Mouse (Mus musculus): ENCODE data around the gene Cs. TPM values are rescaled to one million over a fixed set of nuclear protein-coding genes. Genes with fewer than 3 reads are reported as not detected.
A peak's percentile ranks its signal among the peaks of the same experiment; 100 is the strongest.

Cs gene
- total RNA-seq (2012; rRNA removed) (161 and 187 TPM in 2 replicates), polyA plus RNA-seq (2012; ENCODE audit: insufficient read depth in 1 of 2, insufficient read length in 2 of 2, low read depth in 1 of 2, low replicate concordance in 2 of 2, missing spikeins in 1 of 2) (100 to 1,000 TPM; 133 to 256 TPM)

DNA sequence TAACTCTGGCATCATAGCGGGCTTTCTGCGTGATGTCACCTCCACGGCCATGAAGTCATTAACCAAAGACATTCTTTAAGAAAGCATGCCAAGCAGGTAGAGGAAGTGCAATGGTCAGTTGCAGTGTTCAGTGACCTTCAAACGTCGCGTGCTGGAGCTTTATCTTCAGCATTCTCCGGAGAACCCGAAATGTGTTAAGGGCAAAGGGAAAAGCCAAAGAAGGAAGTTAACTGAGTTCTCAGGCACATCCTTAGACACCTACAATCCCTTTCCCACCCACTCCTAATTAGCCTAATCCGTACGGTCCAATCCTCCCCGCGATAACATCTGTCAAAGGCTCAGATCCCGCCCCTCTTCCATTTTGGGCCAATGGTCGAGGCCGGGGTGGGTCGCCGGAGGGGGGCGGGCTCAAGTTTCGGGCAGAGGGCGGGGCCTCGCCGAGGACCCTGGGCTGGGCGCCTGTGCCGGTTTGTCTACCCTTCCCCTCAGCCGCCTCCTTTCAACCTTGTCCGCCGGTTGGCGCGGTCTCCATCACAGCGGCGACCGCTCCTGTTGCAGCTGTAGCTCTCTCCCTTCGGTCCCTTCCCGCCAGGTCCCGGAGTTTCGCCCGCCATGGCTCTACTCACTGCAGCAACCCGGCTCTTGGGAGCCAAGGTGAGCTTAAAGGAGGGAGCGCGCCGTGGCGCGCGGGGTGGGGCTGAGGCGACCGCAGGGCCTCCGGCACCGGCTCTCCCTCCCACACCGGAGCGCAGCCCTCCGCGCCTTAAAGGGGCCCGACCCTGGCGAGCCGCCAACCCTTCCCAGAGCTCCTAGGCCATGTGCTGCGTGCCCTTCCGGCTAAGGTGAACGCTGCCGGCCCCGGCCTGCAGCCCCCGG lies at the start of gene Cs:
Cs (plus strand) TSS at position 429 of the 876 bp plus-strand sequence.
- H3K27me3 ChIP-seq (ENCODE audit: control insufficient read depth in 1 of 2, insufficient read depth in 2 of 2, low read length in 2 of 2), result no peaks in the 10 kb centered on the region
- H3K4me1 ChIP-seq (ENCODE audit: control insufficient read depth in 1 of 2, insufficient read depth in 2 of 2, low read length in 2 of 2), result peaks cover 23 to 40% of the 10 kb centered on the region in 2 experiments
- TF ChIP-seq POLR2AphosphoS2 (IDR thresholded peaks at IDR 0.05; ENCODE audit: low read length), result peak; percentile 73; the same call in 1 of the 2 replicates
- TF ChIP-seq BHLHE40 (IDR thresholded peaks at IDR 0.05; ENCODE audit: borderline replicate concordance, low read depth, low read length), result peak; percentile 71; the same call in 1 of the 2 replicates
- no peak for TF ChIP-seq POLR2AphosphoS5 (IDR thresholded peaks at IDR 0.05; ENCODE audit: borderline replicate concordance, low read depth, low read length)
- no peak for TF ChIP-seq USF1 (IDR thresholded peaks at IDR 0.05; ENCODE audit: low read depth, low read length)
- TF ChIP-seq POLR2A (IDR thresholded peaks at IDR 0.05; ENCODE audit: control insufficient read depth in 1 of 2, insufficient read depth in 1 of 2, low read depth in 1 of 2, low read length in 2 of 2, poor library complexity in 1 of 2), result peak; percentile 62 to 81; a peak in 3 of 4 replicates
- TF ChIP-seq ETS1 (IDR thresholded peaks at IDR 0.05; ENCODE audit: low read depth, low read length), result peak; percentile 59
- TF ChIP-seq RAD21 (IDR thresholded peaks at IDR 0.05; ENCODE audit: low read depth, low read length), result no peak
- peak; percentile 82 for TF ChIP-seq HCFC1 (IDR thresholded peaks at IDR 0.05; ENCODE audit: low read depth, low read length)
- no peak; the same call in 1 of the 2 replicates for TF ChIP-seq ELF1 (IDR thresholded peaks at IDR 0.05; ENCODE audit: low read depth, low read length)
- TF ChIP-seq UBTF (IDR thresholded peaks at IDR 0.05; ENCODE audit: borderline replicate concordance, insufficient read depth, low read depth, low read length), result no peak
- 0 out of 2 replicates have a peak, but pooled peaks have one; percentile 6 for TF ChIP-seq NRF1 (IDR thresholded peaks at IDR 0.05; ENCODE audit: insufficient read depth, low read depth, low read length, poor library complexity, severe bottlenecking)
- TF ChIP-seq ZKSCAN1 (IDR thresholded peaks at IDR 0.05; ENCODE audit: low read depth, low read length), result no peak
- TF ChIP-seq MYB (IDR thresholded peaks at IDR 0.05; ENCODE audit: low read depth, low read length), result no peak
- TF ChIP-seq MAX (IDR thresholded peaks at IDR 0.05; ENCODE audit: low read length), result peak; percentile 90
- no peak for TF ChIP-seq MAFK (IDR thresholded peaks at IDR 0.05; ENCODE audit: borderline replicate concordance, low read depth, low read length)
- TF ChIP-seq CTCF (IDR thresholded peaks at IDR 0.05 in 2 of 3, conservative IDR thresholded peaks at IDR 0.05 in 1 of 3; ENCODE audit: control insufficient read depth in 1 of 3, insufficient read depth in 1 of 3, low read depth in 2 of 3, low read length in 3 of 3, poor library complexity in 1 of 3, severe bottlenecking in 1 of 3), result no peak
- peak; percentile 91 for TF ChIP-seq MYC (IDR thresholded peaks at IDR 0.05; ENCODE audit: low read depth, low read length)
- peak; percentile 89 for TF ChIP-seq NELFE (IDR thresholded peaks at IDR 0.05; ENCODE audit: low read depth, low read length)
- TF ChIP-seq ZNF384 (IDR thresholded peaks at IDR 0.05; ENCODE audit: low read depth, low read length), result no peak
- no peak for TF ChIP-seq RCOR1 (IDR thresholded peaks at IDR 0.05; ENCODE audit: low read depth, low read length)
- no peak for TF ChIP-seq USF2 (IDR thresholded peaks at IDR 0.05; ENCODE audit: borderline replicate concordance in 1 of 2, insufficient read depth in 1 of 2, low read depth in 1 of 2, low read length in 2 of 2)
- no peak for TF ChIP-seq JUND (IDR thresholded peaks at IDR 0.05; ENCODE audit: low read depth, low read length)
- TF ChIP-seq GATA1 (IDR thresholded peaks at IDR 0.05; ENCODE audit: low read depth, low read length), result peak; percentile 74
- TF ChIP-seq KAT2A (conservative IDR thresholded peaks at IDR 0.05; ENCODE audit: low read depth, low read length), result no peak
- TF ChIP-seq GABPA (IDR thresholded peaks at IDR 0.05; ENCODE audit: low read depth, low read length), result no peak
- no peak for TF ChIP-seq SMC3 (IDR thresholded peaks at IDR 0.05; ENCODE audit: low read depth, low read length)
- peak; percentile 15; the same call in 1 of the 2 replicates for TF ChIP-seq TCF12 (IDR thresholded peaks at IDR 0.05; ENCODE audit: low read depth, low read length)
- no peak for TF ChIP-seq TAL1 (IDR thresholded peaks at IDR 0.05; ENCODE audit: low read length)
- TF ChIP-seq E2F4 (IDR thresholded peaks at IDR 0.05; ENCODE audit: borderline replicate concordance, low read depth, low read length), result 0 out of 2 replicates have a peak, but pooled peaks have one; percentile 31
- TF ChIP-seq ZC3H11A (IDR thresholded peaks at IDR 0.05; ENCODE audit: low read depth, low read length), result no peak
- peak; percentile 63; the same call in 1 of the 2 replicates for TF ChIP-seq MAZ (IDR thresholded peaks at IDR 0.05; ENCODE audit: low read depth, low read length)
- no peak for TF ChIP-seq CHD2 (IDR thresholded peaks at IDR 0.05; ENCODE audit: low read length)
- peak; percentile 79 for TF ChIP-seq SIN3A (IDR thresholded peaks at IDR 0.05; ENCODE audit: low read length)
- TF ChIP-seq MEF2A (IDR thresholded peaks at IDR 0.05; ENCODE audit: extremely low read depth, insufficient replicate concordance, low read depth, low read length, poor library complexity, severe bottlenecking), result no peak

More for the DNA sequence above, at the start of gene Cs:
- Histone ChIP-seq H3K27ac (ENCODE audit: control insufficient read depth, low read depth, low read length) (peak within 1 kb of the TSS; percentile 98), H3K4me3 (ENCODE audit: control insufficient read depth in 1 of 2, insufficient read depth in 1 of 2, low read depth in 2 of 2, low read length in 2 of 2) (peak within 1 kb of the TSS; percentile 85 to 90), H3K9ac (ENCODE audit: control insufficient read depth, low read depth, low read length, poor library complexity, severe bottlenecking) (peak within 1 kb of the TSS; percentile 89), H3K36me3 (ENCODE audit: control insufficient read depth in 1 of 2, insufficient read depth in 2 of 2, low read length in 2 of 2) (peaks cover 6 to 61% of the 10 kb centered on the region in 2 experiments), H3K79me2 (ENCODE audit: control insufficient read depth, insufficient read depth, low read length, poor library complexity) (peaks cover 45% of the 10 kb centered on the region), H3K9me3 (replicated peaks; ENCODE audit: insufficient read depth, low read length) (no peaks in the 10 kb centered on the region)
- DNase-seq (ENCODE audit: low read depth, low spot score), result peak; percentile 99
